Comparison of ENCODE assay signal across 19 mouse cellular contexts in the genomic region with DNA sequence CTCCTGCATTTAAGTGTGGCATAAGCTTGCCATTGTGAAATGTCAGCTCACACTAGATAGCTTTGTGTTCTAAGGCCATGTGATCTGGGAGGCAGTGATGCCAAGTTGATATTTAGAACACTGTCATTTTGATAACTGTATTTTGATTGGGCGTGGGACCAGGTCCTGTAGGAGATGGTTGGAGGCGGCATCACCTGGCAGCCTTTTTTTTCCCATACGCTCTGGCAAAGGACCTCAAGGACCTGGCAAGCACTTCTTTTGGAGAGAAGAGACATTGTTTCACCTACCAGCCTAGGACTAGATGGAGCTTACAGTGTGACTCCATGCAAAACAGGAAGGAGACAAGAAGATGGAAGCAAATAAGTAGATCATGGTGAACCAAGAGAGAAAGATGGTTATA.
DNase-seq lines count a peak whose midpoint lies in the region; ATAC-seq lines count a peak whose summit lies in the region.
"Had no signal": no experiment of that assay in that cellular context is flagged by ENCODE, and none has a peak within 500 bp of the region (broad histone marks: within the 10 kb centered on the region; RNA-seq: fewer than 3 reads in every experiment).

No protein-coding gene starts in this region.

- DNase-seq in cerebellum, adult 8-10 months, result no peak
- DNase-seq in cerebellum, adult 18-20 months, result peak; percentile 38 to 42
- no peak for DNase-seq in cerebellum, postnatal 10 days
- DNase-seq in cerebellum, adult 9-11 months, result peak; percentile 62
- no peak for DNase-seq in cerebellum, postnatal 14 days
- DNase-seq in cerebellum, postnatal 36 days, result peak; percentile 37 to 44
- DNase-seq in right cerebral cortex, postnatal 10 days (ENCODE audit: low spot score in 2 of 2), result no peak
- DNase-seq: adrenal gland, adult 8-10 months; adrenal gland, postnatal 14 days; adrenal gland, postnatal 36 days; B cell, adult 2 months; embryo, embryonic 11 days; gastrocnemius, adult 2 months had no signal

- peak; percentile 45; the same call in 1 of the 2 replicates for ATAC-seq in cerebellum, adult (ENCODE audit: insufficient number of reproducible peaks, low FRiP score, low TSS enrichment)
- ATAC-seq: activated CD4-positive, CD25-positive, alpha-beta regulatory T cell, adult 4 months; CD4-positive, CD25-positive, alpha-beta regulatory T cell, adult 4 months; forebrain, embryonic 14.5 days; forebrain, embryonic 16.5 days; Patski had no signal

Comparison
In these comparisons a context has a peak if more than half of its experiments do, and no peak if none do; other contexts are left out.
1. DNase-seq: peak in cerebellum, adult 18-20 months (2 of 2), cerebellum, adult 9-11 months (single experiment) and cerebellum, postnatal 36 days (2 of 2); none in cerebellum, adult 8-10 months (single experiment), cerebellum, postnatal 10 days (0 of 2), cerebellum, postnatal 14 days (0 of 2) and right cerebral cortex, postnatal 10 days (0 of 2).